Mouse (Mus musculus) hindbrain, embryonic 13.5 days (tissue): ENCODE measurements at regions not wholly inside any gene's neighbourhood (a gene's known extent, or its start where the extent isn't known, plus 50 kb on each side); places are given as distances from the start of the nearest gene placed in this dataset.

Experiments
- ATAC-seq: fragments of 200-750 bp; cut with Nextera tagmentation; 2 replicates; pipeline ENCODE4 v1.8.0; 2017; ENCODE audit warnings: moderate TSS enrichment; ENCODE audit not compliant: low FRiP score
- H3K27ac ChIP-seq: fragments of 300-500 bp; sonication (generic); 2 replicates; pipeline ENCODE4 v1.5.1; 2015; ENCODE audit warnings: inconsistent platforms, mild to moderate bottlenecking, moderate library complexity
- H3K27me3 ChIP-seq: fragments of 300-500 bp; sonication (generic); 2 replicates; pipeline ENCODE4 v1.6.1; 2015; ENCODE audit warnings: mild to moderate bottlenecking, inconsistent platforms
- H3K36me3 ChIP-seq: fragments of 300-500 bp; sonication (generic); 2 replicates; pipeline ENCODE4 v1.6.1; 2015; ENCODE audit warnings: mild to moderate bottlenecking, inconsistent platforms
- H3K4me1 ChIP-seq: fragments of 300-500 bp; sonication (generic); replicated peaks from 2 replicates; pipeline ENCODE4 v1.6.1; 2015; ENCODE audit warnings: inconsistent platforms
- H3K4me2 ChIP-seq: fragments of 300-500 bp; sonication (generic); 2 replicates; pipeline ENCODE4 v1.6.1; 2015; ENCODE audit warnings: inconsistent platforms, mild to moderate bottlenecking, moderate library complexity
- H3K4me3 ChIP-seq: fragments of 300-500 bp; sonication (generic); 2 replicates; pipeline ENCODE4 v1.5.1; 2015; ENCODE audit warnings: mild to moderate bottlenecking, inconsistent platforms
- H3K9ac ChIP-seq: fragments of 300-500 bp; sonication (generic); 2 replicates; pipeline ENCODE4 v1.6.1; 2015; ENCODE audit warnings: mild to moderate bottlenecking, inconsistent platforms
- H3K9me3 ChIP-seq: fragments of 300-500 bp; sonication (generic); 2 replicates; pipeline ENCODE4 v1.6.1; 2016; ENCODE audit warnings: inconsistent platforms
- WGBS: fragments of 180-500 bp; shearing (Covaris S2); methylation state at CpG from one replicate; pipeline ENCODE4 v1.1.7; 2015; 5-methylcytosine and 5-hydroxymethylcytosine counted together

- H3K36me3 ChIP-seq, result no peaks in the 10 kb centered on the region
- no peak overlapping the region for H3K4me3 ChIP-seq
- no peaks in the 10 kb centered on the region for H3K4me1 ChIP-seq
- no peaks in the 10 kb centered on the region for H3K9me3 ChIP-seq
- no peaks in the 10 kb centered on the region for H3K27me3 ChIP-seq
- no peak overlapping the region for H3K4me2 ChIP-seq
- H3K9ac ChIP-seq, result no peak overlapping the region
- 89% methylated on average over 3 of the region's 3 CpGs for WGBS
- H3K27ac ChIP-seq, result no peak overlapping the region
- no peak for ATAC-seq
These were observed 119.4 kb upstream of the Acvr2a start for GRCm38 (mm10) chr2:48694509-48694908.

- Histone ChIP-seq H3K4me2 (no peak overlapping the region), H3K27ac (no peak overlapping the region), H3K4me3 (no peak overlapping the region), H3K9ac (no peak overlapping the region), H3K27me3 (no peaks in the 10 kb centered on the region), H3K4me1 (no peaks in the 10 kb centered on the region; the same call in 1 of the 2 replicates), H3K36me3 (no peaks in the 10 kb centered on the region), H3K9me3 (no peaks in the 10 kb centered on the region)
- no peak for ATAC-seq
- 63% methylated on average over 2 of the region's 2 CpGs for WGBS
These were observed 113.0 kb upstream of the Acvr2a start for GRCm38 (mm10) chr2:48700886-48701285.

GRCm38 (mm10) chr2:48705103-48705804 lies 108.7 kb upstream of the Acvr2a start:
- no peaks in the 10 kb centered on the region for H3K9me3 ChIP-seq
- H3K9ac ChIP-seq, result no peak overlapping the region
- no peak overlapping the region for H3K27ac ChIP-seq
- no peaks in the 10 kb centered on the region; the same call in none of the 2 replicates for H3K4me1 ChIP-seq
- H3K27me3 ChIP-seq, result no peaks in the 10 kb centered on the region
- no peak overlapping the region for H3K4me3 ChIP-seq
- no peaks in the 10 kb centered on the region for H3K36me3 ChIP-seq
- WGBS, result 54% methylated on average over 12 of the region's 12 CpGs
- no peak overlapping the region for H3K4me2 ChIP-seq
- no peak for ATAC-seq

- H3K9me3 ChIP-seq, result no peaks in the 10 kb centered on the region
- H3K4me2 ChIP-seq, result no peak overlapping the region
- WGBS, result 59% methylated on average over 3 of the region's 3 CpGs
- H3K36me3 ChIP-seq, result no peaks in the 10 kb centered on the region
- no peak overlapping the region for H3K9ac ChIP-seq
- H3K4me1 ChIP-seq, result no peaks in the 10 kb centered on the region; the same call in none of the 2 replicates
- no peak for ATAC-seq
- H3K27ac ChIP-seq, result no peak overlapping the region
- no peak overlapping the region for H3K4me3 ChIP-seq
- H3K27me3 ChIP-seq, result no peaks in the 10 kb centered on the region
These were observed 108.1 kb upstream of the Acvr2a start for GRCm38 (mm10) chr2:48705805-48706150.

GRCm38 (mm10) chr2:48706188-48706587 lies 107.7 kb upstream of the Acvr2a start:
- H3K4me1 ChIP-seq, result no peaks in the 10 kb centered on the region; the same call in none of the 2 replicates
- H3K9ac ChIP-seq, result no peak overlapping the region
- no peak overlapping the region for H3K27ac ChIP-seq
- 44% methylated on average over 5 of the region's 5 CpGs for WGBS
- no peak for ATAC-seq
- no peaks in the 10 kb centered on the region for H3K36me3 ChIP-seq
- no peaks in the 10 kb centered on the region for H3K27me3 ChIP-seq
- no peak overlapping the region for H3K4me3 ChIP-seq
- no peak overlapping the region for H3K4me2 ChIP-seq
- H3K9me3 ChIP-seq, result no peaks in the 10 kb centered on the region

GRCm38 (mm10) chr2:48716206-48716605 lies 97.7 kb upstream of the Acvr2a start:
- Histone ChIP-seq H3K4me1 (no peaks in the 10 kb centered on the region), H3K36me3 (no peaks in the 10 kb centered on the region), H3K4me3 (no peak overlapping the region), H3K9ac (no peak overlapping the region), H3K27ac (no peak overlapping the region), H3K27me3 (no peaks in the 10 kb centered on the region), H3K9me3 (no peaks in the 10 kb centered on the region), H3K4me2 (no peak overlapping the region)
- ATAC-seq, result no peak
- WGBS, result 89% methylated on average over 4 of the region's 4 CpGs

- H3K36me3 ChIP-seq, result no peaks in the 10 kb centered on the region
- H3K27me3 ChIP-seq, result no peaks in the 10 kb centered on the region
- WGBS, result 78% methylated on average over 1 of the region's 1 CpGs
- no peak overlapping the region for H3K9ac ChIP-seq
- no peak overlapping the region for H3K4me2 ChIP-seq
- no peak overlapping the region for H3K27ac ChIP-seq
- no peaks in the 10 kb centered on the region for H3K4me1 ChIP-seq
- ATAC-seq, result no peak
- no peak overlapping the region for H3K4me3 ChIP-seq
- H3K9me3 ChIP-seq, result no peaks in the 10 kb centered on the region
These were observed 96.1 kb upstream of the Acvr2a start for GRCm38 (mm10) chr2:48717770-48718169.

GRCm38 (mm10) chr2:48718261-48718660 lies 95.6 kb upstream of the Acvr2a start:
- H3K27me3 ChIP-seq, result no peaks in the 10 kb centered on the region
- no peak overlapping the region for H3K9ac ChIP-seq
- H3K4me1 ChIP-seq, result no peaks in the 10 kb centered on the region
- WGBS, result 83% methylated on average over 2 of the region's 2 CpGs
- no peak overlapping the region for H3K27ac ChIP-seq
- no peak for ATAC-seq
- H3K4me2 ChIP-seq, result no peak overlapping the region
- H3K36me3 ChIP-seq, result no peaks in the 10 kb centered on the region
- no peak overlapping the region for H3K4me3 ChIP-seq
- no peaks in the 10 kb centered on the region for H3K9me3 ChIP-seq

- H3K27ac ChIP-seq, result no peak overlapping the region
- H3K9ac ChIP-seq, result no peak overlapping the region
- H3K4me2 ChIP-seq, result no peak overlapping the region
- H3K4me1 ChIP-seq, result no peaks in the 10 kb centered on the region
- H3K9me3 ChIP-seq, result no peaks in the 10 kb centered on the region
- no peaks in the 10 kb centered on the region for H3K27me3 ChIP-seq
- H3K36me3 ChIP-seq, result no peaks in the 10 kb centered on the region
- WGBS, result 73% methylated on average over 8 of the region's 8 CpGs
- H3K4me3 ChIP-seq, result no peak overlapping the region
- ATAC-seq, result no peak
These were observed 83.1 kb upstream of the Acvr2a start for GRCm38 (mm10) chr2:48730780-48731179.

- no peak for ATAC-seq
- 87% methylated on average over 1 of the region's 1 CpGs for WGBS
- Histone ChIP-seq H3K4me3 (no peak overlapping the region), H3K9ac (no peak overlapping the region), H3K9me3 (no peaks in the 10 kb centered on the region), H3K27me3 (no peaks in the 10 kb centered on the region), H3K4me1 (no peaks in the 10 kb centered on the region), H3K27ac (no peak overlapping the region), H3K4me2 (no peak overlapping the region), H3K36me3 (no peaks in the 10 kb centered on the region)
These were observed 80.0 kb upstream of the Acvr2a start for GRCm38 (mm10) chr2:48733936-48734335.

- Histone ChIP-seq H3K4me1 (no peaks in the 10 kb centered on the region), H3K4me2 (no peak overlapping the region), H3K4me3 (no peak overlapping the region), H3K27me3 (no peaks in the 10 kb centered on the region), H3K27ac (no peak overlapping the region), H3K9me3 (peaks cover 4% of the 10 kb centered on the region; the same call in 1 of the 2 replicates), H3K9ac (no peak overlapping the region), H3K36me3 (no peaks in the 10 kb centered on the region)
- ATAC-seq, result no peak
- 92% methylated on average over 6 of the region's 6 CpGs for WGBS
These were observed 79.4 kb upstream of the Acvr2a start for GRCm38 (mm10) chr2:48734521-48734920.

GRCm38 (mm10) chr2:48736312-48736711 lies 77.6 kb upstream of the Acvr2a start:
- Histone ChIP-seq H3K4me1 (no peaks in the 10 kb centered on the region), H3K36me3 (no peaks in the 10 kb centered on the region), H3K4me3 (no peak overlapping the region), H3K4me2 (no peak overlapping the region), H3K27me3 (no peaks in the 10 kb centered on the region), H3K9ac (no peak overlapping the region), H3K9me3 (peaks cover 4% of the 10 kb centered on the region; the same call in 1 of the 2 replicates), H3K27ac (no peak overlapping the region)
- WGBS, result 76% methylated on average over 2 of the region's 2 CpGs
- no peak for ATAC-seq
